Mouse (Mus musculus): ENCODE data around the gene Tbc1d19. TPM values are rescaled to one million over a fixed set of nuclear protein-coding genes. Genes with fewer than 3 reads are reported as not detected.

Gene Tbc1d19
- total and polyA plus RNA-seq, 2 experiments from 2014 or later, result 44.0 to 50.6 TPM

- no peak for ATAC-seq (ENCODE audit: low FRiP score)
Observed at GRCm38 (mm10) chr5:53880724-53881123, 71.3 kb downstream of the Tbc1d19 start.

GRCm38 (mm10) chr5:53881381-53881990 lies 72.1 kb downstream of the Tbc1d19 start:
- whole genome bisulfite sequencing, result 79% methylated on average over 4 of the region's 4 CpGs
- H3K27me3 ChIP-seq (ENCODE audit: insufficient read depth, low read length), result no peaks in the 10 kb centered on the region

More at GRCm38 (mm10) chr5:53880724-53881123, 71.3 kb downstream of the Tbc1d19 start:
- H3K27me3 ChIP-seq (ENCODE audit: insufficient read depth, low read length), result no peaks in the 10 kb centered on the region
- H3K9me3 ChIP-seq (ENCODE audit: low read length), result no peaks in the 10 kb centered on the region
- H3K4me3 ChIP-seq (ENCODE audit: low read depth, low read length), result no peak overlapping the region
- peaks cover 6% of the 10 kb centered on the region; the same call in 1 of the 2 replicates for H3K36me3 ChIP-seq (ENCODE audit: insufficient read depth, low read length)
- H3K9ac ChIP-seq (replicated peaks; ENCODE audit: low read length, poor library complexity, severe bottlenecking), result no peak overlapping the region
- no peaks in the 10 kb centered on the region for H3K4me1 ChIP-seq (ENCODE audit: insufficient read depth, low read length)
- no peak overlapping the region for H3K4me2 ChIP-seq (ENCODE audit: low read depth, low read length, poor library complexity, severe bottlenecking)
- H3K27ac ChIP-seq (ENCODE audit: low read depth, low read length), result no peak overlapping the region
- DNase-seq (ENCODE audit: low spot score), result no peak
- 53% methylated on average over 4 of the region's 4 CpGs for WGBS
- no peak for TF ChIP-seq CTCF (IDR thresholded peaks at IDR 0.05)

GRCm38 (mm10) chr5:53901406-53901805 lies 92.0 kb downstream of the Tbc1d19 start:
- no peak for TF ChIP-seq CTCF (IDR thresholded peaks at IDR 0.05)
- Histone ChIP-seq H3K4me1 (ENCODE audit: insufficient read depth, low read length) (no peaks in the 10 kb centered on the region), H3K27ac (ENCODE audit: low read depth, low read length) (no peak overlapping the region), H3K36me3 (ENCODE audit: insufficient read depth, low read length) (peaks cover 32% of the 10 kb centered on the region), H3K4me3 (ENCODE audit: low read depth, low read length) (no peak overlapping the region), H3K9ac (replicated peaks; ENCODE audit: low read length, poor library complexity, severe bottlenecking) (no peak overlapping the region), H3K27me3 (ENCODE audit: insufficient read depth, low read length) (no peaks in the 10 kb centered on the region), H3K4me2 (ENCODE audit: low read depth, low read length, poor library complexity, severe bottlenecking) (no peak overlapping the region), H3K9me3 (ENCODE audit: low read length) (no peaks in the 10 kb centered on the region)
- 93% methylated on average over 9 of the region's 9 CpGs for WGBS
- DNase-seq (ENCODE audit: low spot score), result no peak
- no peak for ATAC-seq (ENCODE audit: low FRiP score)

More at GRCm38 (mm10) chr5:53881381-53881990, 72.1 kb downstream of the Tbc1d19 start:
- no peak for DNase-seq (ENCODE audit: low spot score)
- Histone ChIP-seq H3K4me3 (ENCODE audit: low read depth, low read length) (no peak overlapping the region), H3K36me3 (ENCODE audit: insufficient read depth, low read length) (peaks cover 6% of the 10 kb centered on the region; the same call in 1 of the 2 replicates), H3K4me2 (ENCODE audit: low read depth, low read length, poor library complexity, severe bottlenecking) (no peak overlapping the region), H3K4me1 (ENCODE audit: insufficient read depth, low read length) (no peaks in the 10 kb centered on the region), H3K9me3 (ENCODE audit: low read length) (no peaks in the 10 kb centered on the region), H3K9ac (replicated peaks; ENCODE audit: low read length, poor library complexity, severe bottlenecking) (no peak overlapping the region), H3K27ac (ENCODE audit: low read depth, low read length) (no peak overlapping the region)
- ATAC-seq (ENCODE audit: low FRiP score), result no peak
- TF ChIP-seq CTCF (IDR thresholded peaks at IDR 0.05), result no peak

GRCm38 (mm10) chr5:53902757-53903156 lies 93.4 kb downstream of the Tbc1d19 start:
- no peak overlapping the region for H3K27ac ChIP-seq (ENCODE audit: low read depth, low read length)
- H3K4me1 ChIP-seq (ENCODE audit: insufficient read depth, low read length), result no peaks in the 10 kb centered on the region
- no peak overlapping the region for H3K9ac ChIP-seq (replicated peaks; ENCODE audit: low read length, poor library complexity, severe bottlenecking)
- TF ChIP-seq CTCF (IDR thresholded peaks at IDR 0.05), result no peak
- ATAC-seq (ENCODE audit: low FRiP score), result no peak
- no peak overlapping the region for H3K4me3 ChIP-seq (ENCODE audit: low read depth, low read length)
- no peak for DNase-seq (ENCODE audit: low spot score)
- H3K27me3 ChIP-seq (ENCODE audit: insufficient read depth, low read length), result no peaks in the 10 kb centered on the region
- WGBS, result 87% methylated on average over 3 of the region's 3 CpGs
- H3K36me3 ChIP-seq (ENCODE audit: insufficient read depth, low read length), result peaks cover 30% of the 10 kb centered on the region
- no peaks in the 10 kb centered on the region for H3K9me3 ChIP-seq (ENCODE audit: low read length)
- H3K4me2 ChIP-seq (ENCODE audit: low read depth, low read length, poor library complexity, severe bottlenecking), result no peak overlapping the region

- H3K27me3 ChIP-seq (ENCODE audit: insufficient read depth, low read length), result no peaks in the 10 kb centered on the region
- DNase-seq (ENCODE audit: low spot score) (no peak), ATAC-seq (ENCODE audit: low FRiP score) (no peak)
- 0 out of 2 replicates have a peak, but pooled peaks cover 7% of the 10 kb centered on the region for H3K36me3 ChIP-seq (ENCODE audit: insufficient read depth, low read length)
- no peak for TF ChIP-seq CTCF (IDR thresholded peaks at IDR 0.05)
- no peak overlapping the region for H3K27ac ChIP-seq (ENCODE audit: low read depth, low read length)
- no peaks in the 10 kb centered on the region for H3K4me1 ChIP-seq (ENCODE audit: insufficient read depth, low read length)
- H3K9me3 ChIP-seq (ENCODE audit: low read length), result no peaks in the 10 kb centered on the region
- WGBS, result 95% methylated on average over 3 of the region's 3 CpGs
- no peak overlapping the region for H3K4me2 ChIP-seq (ENCODE audit: low read depth, low read length, poor library complexity, severe bottlenecking)
- no peak overlapping the region for H3K9ac ChIP-seq (replicated peaks; ENCODE audit: low read length, poor library complexity, severe bottlenecking)
- H3K4me3 ChIP-seq (ENCODE audit: low read depth, low read length), result no peak overlapping the region
Observed at GRCm38 (mm10) chr5:53909201-53909600, 99.8 kb downstream of the Tbc1d19 start.

GRCm38 (mm10) chr5:53920416-53920815 lies 111.0 kb downstream of the Tbc1d19 start:
- ATAC-seq (ENCODE audit: low FRiP score) (no peak), DNase-seq (ENCODE audit: low spot score) (no peak)
- Histone ChIP-seq H3K9ac (replicated peaks; ENCODE audit: low read length, poor library complexity, severe bottlenecking) (no peak overlapping the region), H3K4me1 (ENCODE audit: insufficient read depth, low read length) (no peaks in the 10 kb centered on the region), H3K36me3 (ENCODE audit: insufficient read depth, low read length) (no peaks in the 10 kb centered on the region), H3K4me2 (ENCODE audit: low read depth, low read length, poor library complexity, severe bottlenecking) (no peak overlapping the region), H3K4me3 (ENCODE audit: low read depth, low read length) (no peak overlapping the region), H3K9me3 (ENCODE audit: low read length) (peaks cover 6% of the 10 kb centered on the region; the same call in 1 of the 2 replicates), H3K27me3 (ENCODE audit: insufficient read depth, low read length) (no peaks in the 10 kb centered on the region), H3K27ac (ENCODE audit: low read depth, low read length) (no peak overlapping the region)
- 93% methylated on average over 2 of the region's 2 CpGs for WGBS
- no peak for TF ChIP-seq CTCF (IDR thresholded peaks at IDR 0.05)
